Mouse (Mus musculus) MEL (cell line): ENCODE measurements around the gene Pde1b. TPM values are rescaled to one million over a fixed set of nuclear protein-coding genes. Genes with fewer than 3 reads are reported as not detected.

Experiments
- DNase-seq: peaks from one replicate; pipeline ENCODE4 v3.0.0; 2011; ENCODE audit warnings: low read depth, low spot score
- H3K27ac ChIP-seq: 2 replicates; pipeline ENCODE4 v1.5.1; 2012; ENCODE audit warnings: low read depth, mild to moderate bottlenecking, control low read depth, low read length, moderate library complexity; ENCODE audit not compliant: control insufficient read depth
- H3K27me3 ChIP-seq, 2 experiments: fragments of 150-350 bp in 1 of 2; sonication (generic) in 1 of 2; 2 replicates each; pipeline ENCODE4 v1.6.1; 2012; ENCODE audit warnings: low read length in 2 of 2, mild to moderate bottlenecking in 2 of 2, improper control_type of control experiment in 1 of 2, moderate library complexity in 1 of 2; ENCODE audit not compliant: insufficient read depth in 2 of 2, control insufficient read depth in 1 of 2
- H3K36me3 ChIP-seq, 2 experiments: 2 replicates each; pipeline ENCODE4 v1.6.1; 2012 to 2014; ENCODE audit warnings: low read length in 2 of 2, improper control_type of control experiment in 1 of 2, inconsistent platforms in 1 of 2, mild to moderate bottlenecking in 1 of 2; ENCODE audit not compliant: insufficient read depth in 2 of 2, control insufficient read depth in 1 of 2
- H3K4me1 ChIP-seq, 2 experiments: fragments of 150-350 bp in 1 of 2; sonication (generic) in 1 of 2; 2 replicates each; pipeline ENCODE4 v1.6.1; 2012; ENCODE audit warnings: low read length in 2 of 2, improper control_type of control experiment in 1 of 2, mild to moderate bottlenecking in 1 of 2; ENCODE audit not compliant: insufficient read depth in 2 of 2, control insufficient read depth in 1 of 2
- H3K4me3 ChIP-seq, 2 experiments: fragments of 150-350 bp in 1 of 2; sonication (generic) in 1 of 2; 2 replicates each; pipeline ENCODE4 v1.5.1; 2012; ENCODE audit warnings: low read depth in 2 of 2, low read length in 2 of 2, mild to moderate bottlenecking in 2 of 2, moderate library complexity in 2 of 2, control low read depth in 1 of 2, improper control_type of control experiment in 1 of 2; ENCODE audit not compliant: control insufficient read depth in 1 of 2, insufficient read depth in 1 of 2
- H3K79me2 ChIP-seq: 2 replicates; pipeline ENCODE4 v1.6.1; 2012; ENCODE audit warnings: mild to moderate bottlenecking, low read length, moderate library complexity; ENCODE audit not compliant: control insufficient read depth, poor library complexity, insufficient read depth
- H3K9ac ChIP-seq: 2 replicates; pipeline ENCODE4 v1.6.1; 2012; ENCODE audit warnings: low read depth, mild to moderate bottlenecking, control low read depth, low read length, moderate library complexity; ENCODE audit not compliant: control insufficient read depth, poor library complexity, severe bottlenecking
- H3K9me3 ChIP-seq: fragments of 150-350 bp; sonication (generic); replicated peaks from 2 replicates; pipeline ENCODE4 v1.6.1; 2012; ENCODE audit warnings: mild to moderate bottlenecking, low read length, improper control_type of control experiment, moderate library complexity; ENCODE audit not compliant: insufficient read depth
- CHD1 ChIP-seq: IDR thresholded peaks from 2 replicates; pipeline ENCODE4 v1.6.1; 2012; ENCODE audit warnings: low read depth, mild to moderate bottlenecking, inconsistent platforms, low read length, improper control_type of control experiment
- ELF1 ChIP-seq: IDR thresholded peaks from 2 replicates; pipeline ENCODE4 v1.6.1; 2014; ENCODE audit warnings: low read depth, mild to moderate bottlenecking, inconsistent platforms, low read length, improper control_type of control experiment, moderate library complexity
- ETS1 ChIP-seq: IDR thresholded peaks from 2 replicates; pipeline ENCODE4 v1.6.1; 2012; ENCODE audit warnings: low read depth, mild to moderate bottlenecking, inconsistent platforms, low read length, improper control_type of control experiment, moderate library complexity
- GATA1 ChIP-seq: IDR thresholded peaks from 2 replicates; pipeline ENCODE4 v1.6.1; 2011; ENCODE audit warnings: low read depth, low read length, improper control_type of control experiment
- HCFC1 ChIP-seq: IDR thresholded peaks from 2 replicates; pipeline ENCODE4 v1.6.1; 2012; ENCODE audit warnings: low read depth, mild to moderate bottlenecking, inconsistent platforms, low read length, improper control_type of control experiment, moderate library complexity
- JUND ChIP-seq: IDR thresholded peaks from 2 replicates; pipeline ENCODE4 v1.6.1; 2011; ENCODE audit warnings: low read depth, mild to moderate bottlenecking, improper control_type of control experiment, low read length
- MAFK ChIP-seq: IDR thresholded peaks from 2 replicates; pipeline ENCODE4 v1.6.1; 2011; ENCODE audit warnings: low read depth, mild to moderate bottlenecking, low read length, improper control_type of control experiment, borderline replicate concordance
- MXI1 ChIP-seq: IDR thresholded peaks from 2 replicates; pipeline ENCODE4 v1.6.1; 2011; ENCODE audit warnings: mild to moderate bottlenecking, low read depth, low read length, improper control_type of control experiment
- MYC ChIP-seq: IDR thresholded peaks from 2 replicates; pipeline ENCODE4 v1.6.1; 2011; ENCODE audit warnings: low read depth, mild to moderate bottlenecking, low read length, improper control_type of control experiment, moderate library complexity
- NELFE ChIP-seq: IDR thresholded peaks from 2 replicates; pipeline ENCODE4 v1.6.1; 2011; ENCODE audit warnings: low read depth, low read length, improper control_type of control experiment
- POLR2A ChIP-seq, 2 experiments: IDR thresholded peaks; 2 replicates each; pipeline ENCODE4 v1.6.1; 2011 to 2012; ENCODE audit warnings: low read length in 2 of 2, mild to moderate bottlenecking in 2 of 2, control low read depth in 1 of 2, improper control_type of control experiment in 1 of 2, low read depth in 1 of 2, moderate library complexity in 1 of 2; ENCODE audit not compliant: control insufficient read depth in 1 of 2, insufficient read depth in 1 of 2, poor library complexity in 1 of 2
- POLR2AphosphoS2 ChIP-seq: IDR thresholded peaks from 2 replicates; pipeline ENCODE4 v1.6.1; 2011; ENCODE audit warnings: low read length, improper control_type of control experiment
- RAD21 ChIP-seq: IDR thresholded peaks from 2 replicates; pipeline ENCODE4 v1.6.1; 2011; ENCODE audit warnings: mild to moderate bottlenecking, low read depth, low read length, improper control_type of control experiment
- SIN3A ChIP-seq: IDR thresholded peaks from 2 replicates; pipeline ENCODE4 v1.6.1; 2012; ENCODE audit warnings: low read length, improper control_type of control experiment, inconsistent platforms
- SMC3 ChIP-seq: IDR thresholded peaks from 2 replicates; pipeline ENCODE4 v1.6.1; 2011; ENCODE audit warnings: low read depth, low read length, improper control_type of control experiment
- TAL1 ChIP-seq: IDR thresholded peaks from 2 replicates; pipeline ENCODE4 v1.6.1; 2012; ENCODE audit warnings: mild to moderate bottlenecking, inconsistent platforms, low read length, moderate library complexity, mixed read lengths
- TBP ChIP-seq: IDR thresholded peaks from 2 replicates; pipeline ENCODE4 v1.8.0; 2011; ENCODE audit warnings: low read depth, low read length, improper control_type of control experiment
- TCF12 ChIP-seq: IDR thresholded peaks from 2 replicates; pipeline ENCODE4 v1.6.1; 2014; ENCODE audit warnings: low read depth, mild to moderate bottlenecking, inconsistent platforms, low read length, improper control_type of control experiment, moderate library complexity
- USF2 ChIP-seq, 2 experiments: IDR thresholded peaks; 2 replicates each; pipeline ENCODE4 v1.6.1; 2011 to 2012; ENCODE audit warnings: improper control_type of control experiment in 2 of 2, low read length in 2 of 2, borderline replicate concordance in 1 of 2, inconsistent platforms in 1 of 2, low read depth in 1 of 2, mild to moderate bottlenecking in 1 of 2; ENCODE audit not compliant: insufficient read depth in 1 of 2
- ZKSCAN1 ChIP-seq: IDR thresholded peaks from 2 replicates; pipeline ENCODE4 v1.6.1; 2012; ENCODE audit warnings: low read depth, mild to moderate bottlenecking, inconsistent platforms, low read length, improper control_type of control experiment, moderate library complexity
- ZMIZ1 ChIP-seq: IDR thresholded peaks from 2 replicates; pipeline ENCODE4 v1.6.1; 2012; ENCODE audit warnings: low read depth, mild to moderate bottlenecking, inconsistent platforms, low read length, improper control_type of control experiment, moderate library complexity
- polyA plus RNA-seq, 2 experiments: library from polyadenylated mRNA; stranded (reverse) in 1 of 2; unstranded in 1 of 2; fragments of >175 nt in 1 of 2; fragments of >200 nt in 1 of 2; gene quantifications; 2 replicates each; pipeline versions ENCODE4 v1.2.1 to v1.2.4; 2012; ENCODE audit warnings: low replicate concordance in 2 of 2, low read depth in 1 of 2; ENCODE audit not compliant: insufficient read length in 2 of 2, insufficient read depth in 1 of 2, missing spikeins in 1 of 2
- total RNA-seq: library from RNA; depleted of rRNA; stranded (reverse); fragments of 300-350 nt; gene quantifications from 2 replicates; pipeline ENCODE4 v1.2.3, GENCODE M21; 2012; rRNA removed

The Pde1b gene
- total RNA-seq, result 1.8 and 2.4 TPM in 2 replicates
- polyA plus RNA-seq, result 1 to 10 TPM in 1 of 2 experiments, not detected in 1; 4.5 TPM

DNA sequence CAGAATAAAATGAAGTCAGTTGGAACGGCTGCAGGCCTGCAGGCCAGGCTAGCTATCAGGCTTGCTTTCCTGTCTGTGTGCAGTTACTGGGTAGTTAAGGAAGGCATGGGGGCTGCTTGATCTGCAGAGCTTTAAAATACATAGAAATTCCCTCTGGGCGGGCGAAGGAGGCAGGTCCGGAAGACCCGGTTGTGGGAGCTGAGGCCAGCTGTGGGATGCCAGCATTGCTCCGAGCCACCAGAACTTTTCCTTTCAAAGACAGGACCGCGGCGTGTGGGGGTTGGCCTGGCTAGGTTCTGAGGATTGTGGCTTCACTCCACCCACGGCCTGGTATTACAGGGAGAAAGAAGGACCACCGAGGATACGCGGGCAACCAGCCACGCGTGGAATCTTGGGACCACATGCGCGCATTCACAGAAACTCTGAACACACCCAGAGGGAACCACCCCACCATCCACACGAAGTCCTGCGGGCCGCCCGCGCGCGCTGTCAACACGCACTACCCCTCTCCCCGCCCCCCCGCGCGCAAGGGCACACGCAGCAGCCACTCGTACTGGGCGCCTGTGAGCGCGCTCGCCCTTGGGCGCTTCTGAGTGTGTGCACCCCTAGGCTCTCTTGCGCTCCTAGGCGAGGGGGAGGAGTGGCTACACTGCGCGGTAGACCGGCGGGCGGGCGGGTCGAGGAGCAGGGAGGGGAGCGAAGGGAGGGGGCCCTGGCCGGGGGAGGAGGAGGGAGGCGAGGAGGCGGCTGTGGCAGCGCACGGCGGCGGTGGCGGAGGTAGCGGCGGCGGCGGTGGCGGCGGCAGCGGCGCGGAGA, at the start of gene Pde1b:
Gene Pde1b, plus strand, starts transcription at position 600 of the 816 bp plus-strand sequence.
- DNase-seq, result no peak
- no peak within 1 kb of the TSS for H3K4me3 ChIP-seq
- H3K27ac ChIP-seq, result no peak within 1 kb of the TSS
- TF ChIP-seq RAD21 (no peak), ZKSCAN1 (no peak), MYC (no peak), SMC3 (no peak), GATA1 (no peak)
- TF ChIP-seq, all 39 proteins: peak for 0
- Histone ChIP-seq H3K9ac (no peak within 1 kb of the TSS), H3K27me3 (no peaks in the 10 kb centered on the region), H3K4me1 (no peaks in the 10 kb centered on the region), H3K36me3 (no peaks in the 10 kb centered on the region; a peak in 1 of 4 replicates), H3K79me2 (no peaks in the 10 kb centered on the region), H3K9me3 (no peaks in the 10 kb centered on the region)

DNA sequence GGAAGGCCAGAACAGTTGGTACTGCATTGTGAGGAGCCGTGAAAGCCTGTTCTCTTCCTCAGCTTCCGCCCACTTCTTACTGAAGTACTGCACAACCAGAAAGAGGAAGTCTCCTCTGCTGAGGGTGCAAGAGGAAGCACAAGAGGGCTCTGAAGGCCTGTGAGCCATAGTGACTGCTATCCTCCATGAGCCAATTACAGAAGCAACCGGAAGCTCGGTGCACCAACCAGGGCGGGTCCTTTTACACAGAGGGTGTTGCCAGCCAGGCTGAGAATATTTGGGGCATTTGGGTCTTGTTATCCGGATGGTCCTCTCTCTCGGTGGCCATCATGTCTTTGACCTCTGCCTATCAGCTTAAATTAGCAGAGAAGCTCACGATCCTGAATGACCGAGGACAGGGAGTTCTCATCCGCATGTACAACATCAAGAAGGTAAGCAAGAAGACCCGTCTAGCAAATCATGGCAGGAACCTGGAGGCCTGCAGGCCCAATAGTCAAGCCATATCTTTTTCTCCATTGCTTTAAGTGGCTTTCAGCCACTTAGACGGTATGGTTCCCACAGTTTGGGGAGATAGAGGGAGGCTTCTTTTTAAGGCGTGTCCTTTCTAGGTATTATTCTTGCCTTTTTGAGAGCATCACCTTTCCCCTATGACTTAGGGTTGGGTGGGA, 49.1 kb upstream of the Pde1b start, which contains the start of gene Nckap1l:
Gene Nckap1l, plus strand, starts transcription at position 244 of the 668 bp plus-strand sequence.
- Histone ChIP-seq H3K4me3 (peak within 1 kb of the TSS; percentile 62 to 96), H3K27ac (peak within 1 kb of the TSS; percentile 86)
- DNase-seq, result peak; percentile 93

More for the DNA sequence above, 49.1 kb upstream of the Pde1b start, which contains the start of gene Nckap1l:
- H3K9ac ChIP-seq, result peak within 1 kb of the TSS; percentile 85
- no peaks in the 10 kb centered on the region for H3K9me3 ChIP-seq
- TF ChIP-seq SIN3A, result peak; percentile 61; the same call in 1 of the 2 replicates
- TF ChIP-seq RAD21, result no peak
- TF ChIP-seq TAL1, result no peak
- peak; percentile 59 for TF ChIP-seq NELFE
- TF ChIP-seq POLR2A (IDR thresholded peaks at IDR 0.05; ENCODE audit: control insufficient read depth in 1 of 2, insufficient read depth in 1 of 2, low read depth in 1 of 2, low read length in 2 of 2, poor library complexity in 1 of 2), result peak; percentile 30 to 73; a peak in 2 of 4 replicates
- peak; percentile 65; the same call in 1 of the 2 replicates for TF ChIP-seq ELF1
- no peak for TF ChIP-seq ETS1
- no peak for TF ChIP-seq USF2 (IDR thresholded peaks at IDR 0.05; ENCODE audit: borderline replicate concordance in 1 of 2, insufficient read depth in 1 of 2, low read depth in 1 of 2, low read length in 2 of 2)
- TF ChIP-seq HCFC1, result peak; percentile 40; the same call in 1 of the 2 replicates
- no peak for TF ChIP-seq JUND
- no peak for TF ChIP-seq CHD1
- no peak for TF ChIP-seq MAFK
- TF ChIP-seq MXI1, result no peak
- TF ChIP-seq POLR2AphosphoS2, result no peak; the same call in 1 of the 2 replicates
- TF ChIP-seq TBP, result peak; percentile 69
- TF ChIP-seq TCF12, result 0 out of 2 replicates have a peak, but pooled peaks have one; percentile 22
- no peak for TF ChIP-seq ZMIZ1
- H3K79me2 ChIP-seq, result peaks cover 10% of the 10 kb centered on the region
- 0 out of 4 replicates have a peak, but pooled peaks cover 0 to 3% of the 10 kb centered on the region in 2 experiments for H3K4me1 ChIP-seq
- peaks cover 0 to 10% of the 10 kb centered on the region in 2 experiments; a peak in 2 of 4 replicates for H3K36me3 ChIP-seq
- no peaks in the 10 kb centered on the region for H3K27me3 ChIP-seq
